Mouse (Mus musculus): ENCODE results near the gene Flad1.

DNA sequence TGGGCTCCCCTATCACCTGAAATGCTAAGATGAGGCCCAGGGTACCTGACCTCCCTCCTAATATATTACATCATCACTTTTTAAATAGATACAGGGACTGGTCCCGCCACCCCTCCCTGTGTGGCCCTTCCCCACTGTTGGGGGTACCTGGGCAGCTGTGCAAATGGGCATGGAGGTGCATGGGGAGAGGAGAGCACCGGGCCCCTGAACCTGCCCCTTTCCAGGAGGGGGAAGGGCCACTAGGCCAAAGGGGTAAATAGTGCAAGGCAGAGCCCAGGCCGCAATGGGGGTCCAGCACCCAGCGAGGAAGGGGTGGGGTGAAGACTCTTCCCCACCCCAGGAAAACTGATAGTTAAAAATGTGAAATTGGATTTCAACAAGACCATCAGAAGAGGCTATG, 33.8 kb downstream of the Flad1 start:
- no peak for TF ChIP-seq POLR2A (IDR thresholded peaks at IDR 0.05; ENCODE audit: extremely low read depth, insufficient read depth, low read length)
- no peak for TF ChIP-seq CTCF (IDR thresholded peaks at IDR 0.05; ENCODE audit: extremely low read depth, insufficient read depth, low read length)
